Mouse (Mus musculus) granulocyte monocyte progenitor cell, adult 5-6 weeks (primary cell): ENCODE measurements around the gene Foxn1. TPM values are rescaled to one million over a fixed set of nuclear protein-coding genes. Genes with fewer than 3 reads are reported as not detected.

Source experiments
- ATAC-seq: replicated peaks from 2 replicates; pipeline ENCODE4 v1.8.0; 2016; ENCODE audit warnings: mild to moderate bottlenecking, moderate TSS enrichment, inconsistent platforms; ENCODE audit not compliant: poor library complexity, severe bottlenecking
- total RNA-seq, 2 experiments: library from RNA; stranded (forward) in 1 of 2; stranded (reverse) in 1 of 2; fragments of 200-712, 200-1000 nt in 1 of 2; fragments of >200 nt in 1 of 2; fragmentation: Nextera tagmentation in 1 of 2; gene quantifications; 2 replicates each; pipeline ENCODE4 v1.2.3; 2014 to 2017

The Foxn1 gene
- total RNA-seq, 2 experiments from 2014 or later, result not detected

GRCm38 (mm10) chr11:78402062-78402461 lies 15.7 kb upstream of the Foxn1 start:
- ATAC-seq, result no peak

- no peak for ATAC-seq
Observed at GRCm38 (mm10) chr11:78401469-78401868, 15.1 kb upstream of the Foxn1 start.

- no peak for ATAC-seq
Observed at GRCm38 (mm10) chr11:78400936-78401335, 14.6 kb upstream of the Foxn1 start.

GRCm38 (mm10) chr11:78399680-78400079 lies 13.3 kb upstream of the Foxn1 start:
- peak; percentile 65 for ATAC-seq

- no peak for ATAC-seq
Observed at GRCm38 (mm10) chr11:78398212-78398611, 11.9 kb upstream of the Foxn1 start.

GRCm38 (mm10) chr11:78397397-78397796 lies 11.0 kb upstream of the Foxn1 start:
- peak; percentile 70 for ATAC-seq

- ATAC-seq, result no peak
Observed at GRCm38 (mm10) chr11:78396950-78397349, 10.6 kb upstream of the Foxn1 start.

- no peak for ATAC-seq
Observed at GRCm38 (mm10) chr11:78392728-78393127, 6.4 kb upstream of the Foxn1 start.

GRCm38 (mm10) chr11:78385776-78386175 lies 582 bp downstream of the Foxn1 start:
- no peak for ATAC-seq

- ATAC-seq, result no peak
Observed at GRCm38 (mm10) chr11:78382701-78383100, 3.7 kb downstream of the Foxn1 start.

GRCm38 (mm10) chr11:78382286-78382685 lies 4.1 kb downstream of the Foxn1 start:
- no peak for ATAC-seq

GRCm38 (mm10) chr11:78380996-78381395 lies 5.4 kb downstream of the Foxn1 start:
- ATAC-seq, result no peak

GRCm38 (mm10) chr11:78380351-78380750 lies 6.0 kb downstream of the Foxn1 start:
- ATAC-seq, result no peak

- no peak for ATAC-seq
Observed at GRCm38 (mm10) chr11:78377549-78378159, 8.7 kb downstream of the Foxn1 start.

- ATAC-seq, result no peak
Observed at GRCm38 (mm10) chr11:78374147-78374546, 12.2 kb downstream of the Foxn1 start.

GRCm38 (mm10) chr11:78372610-78373009 lies 13.7 kb downstream of the Foxn1 start:
- no peak for ATAC-seq

- ATAC-seq, result no peak
Observed at GRCm38 (mm10) chr11:78372166-78372565, 14.2 kb downstream of the Foxn1 start.

- ATAC-seq, result no peak
Observed at GRCm38 (mm10) chr11:78371711-78372110, 14.6 kb downstream of the Foxn1 start.

GRCm38 (mm10) chr11:78370389-78370788 lies 16.0 kb downstream of the Foxn1 start:
- no peak for ATAC-seq

- no peak for ATAC-seq
Observed at GRCm38 (mm10) chr11:78367456-78368225, 18.7 kb downstream of the Foxn1 start.

GRCm38 (mm10) chr11:78364103-78364502 lies 22.3 kb downstream of the Foxn1 start:
- ATAC-seq, result no peak
